Mouse (Mus musculus): ENCODE measurements around the gene Ccdc34. TPM values are rescaled to one million over a fixed set of nuclear protein-coding genes. Genes with fewer than 3 reads are reported as not detected.
"Not testable (repeated sequence)": the region's sequence is repeated elsewhere in the genome, so short reads cannot be mapped to it uniquely, and the experiment has no call there.

Ccdc34 gene
- polyA plus RNA-seq, 1 experiment from 2014 or later = 28.7 TPM

DNA sequence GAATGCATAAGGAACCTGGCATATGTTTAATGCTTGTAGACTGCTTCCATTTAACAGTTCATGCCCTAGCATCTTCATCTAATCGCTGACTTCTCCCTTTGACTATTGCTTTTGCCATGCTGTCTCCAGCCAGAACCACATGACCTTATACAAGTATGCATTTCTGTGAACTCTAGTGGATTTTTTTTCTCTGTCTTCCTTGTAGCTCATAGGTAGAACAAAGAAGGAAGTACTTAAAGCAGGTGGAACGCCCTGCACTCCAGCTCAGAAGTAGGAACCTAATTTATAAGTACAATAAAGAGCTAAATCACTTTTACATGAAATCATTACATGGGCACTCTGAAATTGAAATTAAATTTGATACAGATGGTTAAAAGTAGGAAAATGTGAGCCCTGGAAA, 65.4 kb downstream of the Ccdc34 start:
- Histone ChIP-seq H3K9ac (no peak overlapping the region), H3K4me1 (replicated peaks) (no peaks in the 10 kb centered on the region)

DNA sequence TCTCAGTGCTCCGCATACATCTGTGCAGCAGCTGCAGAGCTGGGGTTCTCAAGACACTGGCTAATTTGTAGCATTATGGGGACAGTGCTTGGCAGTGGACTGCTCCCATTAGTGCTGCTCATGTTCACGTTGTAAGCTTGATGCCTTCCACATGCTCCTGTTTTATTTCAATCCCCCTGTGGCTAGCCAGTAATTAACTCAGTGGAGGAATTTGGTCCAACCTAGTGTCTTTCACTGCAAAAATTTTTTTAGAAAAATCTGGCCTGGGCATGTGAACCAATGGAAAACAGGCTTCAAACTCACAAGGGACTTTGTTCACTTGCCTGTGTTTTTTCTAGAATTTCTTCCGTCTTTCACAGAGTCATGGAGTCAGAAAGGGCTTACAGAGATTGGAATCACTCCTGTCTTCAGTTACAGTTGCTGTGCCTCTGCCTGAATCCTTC, 68.1 kb downstream of the Ccdc34 start:
- no peak overlapping the region for H3K4me2 ChIP-seq
- H3K27ac ChIP-seq (ENCODE audit: poor library complexity, severe bottlenecking) = no peak overlapping the region
- no peaks in the 10 kb centered on the region for H3K4me1 ChIP-seq (replicated peaks)
- no peaks in the 10 kb centered on the region for H3K27me3 ChIP-seq (replicated peaks)
- ATAC-seq (ENCODE audit: insufficient number of reproducible peaks, low FRiP score) = no peak
- no peaks in the 10 kb centered on the region for H3K36me3 ChIP-seq
- 57% methylated on average over 3 of the region's 3 CpGs for WGBS
- no peak overlapping the region for H3K4me3 ChIP-seq
- no peaks in the 10 kb centered on the region for H3K9me3 ChIP-seq (replicated peaks)
- H3K9ac ChIP-seq = no peak overlapping the region

More for the DNA sequence above, 65.4 kb downstream of the Ccdc34 start:
- Histone ChIP-seq H3K4me2 (no peak overlapping the region), H3K27me3 (replicated peaks) (no peaks in the 10 kb centered on the region), H3K4me3 (no peak overlapping the region), H3K36me3 (no peaks in the 10 kb centered on the region), H3K27ac (ENCODE audit: poor library complexity, severe bottlenecking) (no peak overlapping the region), H3K9me3 (replicated peaks) (no peaks in the 10 kb centered on the region)
- 87% methylated on average over 2 of the region's 2 CpGs for WGBS
- no peak for ATAC-seq (ENCODE audit: insufficient number of reproducible peaks, low FRiP score)

DNA sequence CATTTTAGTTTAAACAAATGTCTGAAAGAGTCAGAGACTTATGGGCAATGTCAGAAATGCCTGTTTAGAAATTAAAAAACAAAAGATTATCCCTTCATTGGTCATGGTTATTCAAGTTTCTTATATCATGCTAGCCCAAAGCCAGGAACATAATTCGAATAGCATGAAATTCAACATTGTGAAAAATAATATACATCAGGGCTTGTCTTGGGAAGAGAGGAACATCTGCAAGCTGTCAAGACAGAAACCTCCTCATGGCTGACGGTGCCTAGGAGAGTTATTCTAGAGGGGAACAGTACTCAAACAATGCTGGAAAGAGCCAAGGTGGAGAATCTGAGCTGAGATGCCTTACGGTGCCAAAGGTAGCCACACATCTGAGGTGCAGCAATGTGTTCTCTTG, 96.5 kb downstream of the Ccdc34 start:
- H3K9ac ChIP-seq = no peak overlapping the region
- H3K4me2 ChIP-seq = no peak overlapping the region
- no peak overlapping the region for H3K27ac ChIP-seq (ENCODE audit: poor library complexity, severe bottlenecking)
- H3K9me3 ChIP-seq (replicated peaks) = no peaks in the 10 kb centered on the region
- no peaks in the 10 kb centered on the region for H3K4me1 ChIP-seq (replicated peaks)
- ATAC-seq (ENCODE audit: insufficient number of reproducible peaks, low FRiP score) = no peak
- 82% methylated on average over 3 of the region's 3 CpGs for WGBS
- no peak overlapping the region for H3K4me3 ChIP-seq
- no peaks in the 10 kb centered on the region for H3K27me3 ChIP-seq (replicated peaks)
- H3K36me3 ChIP-seq = no peaks in the 10 kb centered on the region

DNA sequence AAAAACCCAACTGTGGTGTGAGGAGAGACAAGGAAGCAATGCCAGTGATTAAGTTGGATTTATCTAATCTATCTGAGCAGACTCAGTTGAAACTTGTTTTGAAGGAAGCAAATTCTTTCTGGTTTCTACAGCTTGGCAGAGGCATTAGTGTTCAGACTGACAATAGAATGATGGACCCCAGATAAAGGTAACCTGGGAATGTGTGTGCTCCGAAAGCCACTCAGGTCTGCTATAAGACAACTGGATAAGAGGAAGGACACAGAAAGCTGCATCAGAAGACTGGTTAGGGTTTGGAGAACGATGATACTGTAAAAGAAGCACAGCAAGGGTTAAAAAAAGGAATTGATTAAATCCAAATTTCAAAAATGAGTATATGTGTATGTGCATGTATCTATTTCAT, 111.8 kb downstream of the Ccdc34 start:
- Histone ChIP-seq H3K4me1 (replicated peaks) (no peaks in the 10 kb centered on the region), H3K4me2 (no peak overlapping the region), H3K36me3 (no peaks in the 10 kb centered on the region), H3K27ac (ENCODE audit: poor library complexity, severe bottlenecking) (no peak overlapping the region), H3K4me3 (no peak overlapping the region), H3K9me3 (replicated peaks) (no peaks in the 10 kb centered on the region), H3K27me3 (replicated peaks) (no peaks in the 10 kb centered on the region), H3K9ac (no peak overlapping the region)
- no peak for ATAC-seq (ENCODE audit: insufficient number of reproducible peaks, low FRiP score)
- 62% methylated on average over 2 of the region's 2 CpGs for WGBS

DNA sequence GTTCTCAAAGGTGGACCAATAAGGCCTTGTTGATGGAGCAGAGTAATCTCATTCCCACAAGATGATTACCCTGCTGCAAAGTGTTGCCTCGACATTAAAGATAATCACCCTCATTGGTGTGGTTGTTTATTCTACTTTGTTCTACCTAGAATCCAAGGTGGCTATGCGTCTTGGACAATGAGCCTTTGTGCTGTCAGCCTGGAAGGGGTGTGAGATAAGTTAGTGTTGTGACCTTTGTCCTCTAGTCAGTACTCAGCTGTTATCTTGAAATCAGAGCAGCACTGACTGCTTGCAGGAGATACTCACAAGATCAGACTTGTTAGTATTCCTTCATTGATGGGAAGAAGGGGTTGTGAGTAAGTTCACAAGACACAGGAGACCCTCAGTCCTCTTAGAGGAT, 114.0 kb downstream of the Ccdc34 start:
- H3K27ac ChIP-seq (ENCODE audit: poor library complexity, severe bottlenecking) = no peak overlapping the region
- H3K4me3 ChIP-seq = no peak overlapping the region
- WGBS = 29% methylated on average over 2 of the region's 2 CpGs
- no peaks in the 10 kb centered on the region for H3K27me3 ChIP-seq (replicated peaks)
- H3K4me1 ChIP-seq (replicated peaks) = no peaks in the 10 kb centered on the region
- no peak overlapping the region for H3K9ac ChIP-seq
- no peak for ATAC-seq (ENCODE audit: insufficient number of reproducible peaks, low FRiP score)
- H3K36me3 ChIP-seq = no peaks in the 10 kb centered on the region
- no peaks in the 10 kb centered on the region for H3K9me3 ChIP-seq (replicated peaks)
- no peak overlapping the region for H3K4me2 ChIP-seq

DNA sequence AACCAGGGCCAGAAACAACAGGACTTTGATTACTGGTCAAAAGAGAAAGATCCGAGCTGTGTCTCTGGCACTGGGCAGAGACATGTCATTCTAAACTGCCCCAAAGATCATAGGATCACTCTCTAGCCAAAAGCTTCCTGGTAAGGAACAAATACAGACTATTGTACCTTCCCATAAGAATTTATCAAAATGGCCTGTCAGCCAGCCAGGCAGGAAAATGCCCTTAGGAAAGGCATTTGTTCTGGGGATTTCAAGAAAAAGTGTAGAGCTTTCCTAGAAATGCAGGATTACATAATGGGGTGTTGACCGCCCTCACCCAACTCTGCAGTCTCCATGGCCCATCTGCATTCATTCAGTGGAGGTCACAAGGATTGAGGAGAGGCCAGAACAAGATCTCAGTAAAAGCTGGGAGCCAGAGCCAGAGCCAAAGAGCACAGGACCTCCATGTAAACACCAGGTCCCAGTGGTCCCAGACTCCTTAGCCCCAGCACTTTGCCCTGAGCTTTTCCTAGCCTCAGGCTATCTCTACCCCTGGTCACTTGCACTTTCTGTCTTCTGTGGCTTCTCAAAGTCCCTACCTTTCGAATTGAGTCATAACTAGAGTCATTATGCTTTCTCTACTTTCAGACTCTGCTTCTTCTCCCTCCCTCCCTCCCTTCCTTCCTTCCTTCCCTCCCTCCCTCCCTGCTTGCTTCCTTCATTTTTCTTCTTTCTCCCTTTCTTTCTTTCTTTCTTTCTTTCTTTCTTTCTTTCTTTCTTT, 115.9 kb downstream of the Ccdc34 start:
- no peak overlapping the region for H3K27ac ChIP-seq (ENCODE audit: poor library complexity, severe bottlenecking)
- H3K27me3 ChIP-seq (replicated peaks) = no peaks in the 10 kb centered on the region
- no peaks in the 10 kb centered on the region for H3K4me1 ChIP-seq (replicated peaks)
- H3K4me3 ChIP-seq = no peak overlapping the region
- H3K9ac ChIP-seq = no peak overlapping the region
- H3K9me3 ChIP-seq (replicated peaks) = no peaks in the 10 kb centered on the region
- WGBS = 77% methylated on average over 3 of the region's 3 CpGs
- H3K36me3 ChIP-seq = no peaks in the 10 kb centered on the region
- no peak overlapping the region for H3K4me2 ChIP-seq
- ATAC-seq (ENCODE audit: insufficient number of reproducible peaks, low FRiP score) = no peak

DNA sequence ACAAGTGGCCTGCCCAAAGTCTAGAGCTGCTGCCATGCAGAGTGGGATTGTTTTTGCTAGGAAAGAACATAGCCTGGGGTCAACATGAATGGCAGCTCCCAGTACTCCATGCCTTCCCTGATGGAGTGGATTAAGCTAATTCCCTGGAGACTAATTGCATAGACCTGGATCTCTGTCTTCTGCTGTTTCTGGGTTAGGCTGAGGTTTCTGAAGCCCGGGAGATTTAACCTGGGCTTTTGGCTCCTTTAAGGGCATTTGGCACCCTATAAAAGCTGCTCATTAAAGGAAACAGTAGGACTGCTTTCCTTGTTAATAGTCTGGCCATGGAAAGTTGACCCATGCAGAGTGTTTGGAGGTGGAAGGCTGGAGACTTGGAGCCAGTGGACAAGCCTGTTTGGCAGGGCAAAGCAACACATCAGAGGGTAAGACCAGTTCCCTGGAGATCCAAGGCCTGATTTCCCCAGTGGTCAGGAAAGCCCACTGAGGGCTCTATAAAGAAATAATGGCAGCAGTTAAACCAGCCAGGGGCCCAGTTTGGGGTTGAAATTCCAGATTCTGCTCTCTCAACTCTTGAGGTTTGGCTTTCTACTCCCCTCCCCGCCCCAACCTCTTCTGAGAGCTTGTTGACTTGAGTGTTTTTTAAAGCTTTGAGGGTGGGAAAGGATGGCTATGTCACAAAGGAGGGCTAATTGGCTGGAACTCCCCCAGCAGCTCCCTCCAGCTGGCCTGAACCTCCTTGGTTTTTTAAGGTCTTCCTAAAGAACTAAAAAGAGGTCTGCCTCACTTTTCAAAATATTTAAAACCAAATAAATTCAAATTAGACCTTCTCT, 117.4 kb downstream of the Ccdc34 start:
- no peak overlapping the region for H3K4me2 ChIP-seq

DNA sequence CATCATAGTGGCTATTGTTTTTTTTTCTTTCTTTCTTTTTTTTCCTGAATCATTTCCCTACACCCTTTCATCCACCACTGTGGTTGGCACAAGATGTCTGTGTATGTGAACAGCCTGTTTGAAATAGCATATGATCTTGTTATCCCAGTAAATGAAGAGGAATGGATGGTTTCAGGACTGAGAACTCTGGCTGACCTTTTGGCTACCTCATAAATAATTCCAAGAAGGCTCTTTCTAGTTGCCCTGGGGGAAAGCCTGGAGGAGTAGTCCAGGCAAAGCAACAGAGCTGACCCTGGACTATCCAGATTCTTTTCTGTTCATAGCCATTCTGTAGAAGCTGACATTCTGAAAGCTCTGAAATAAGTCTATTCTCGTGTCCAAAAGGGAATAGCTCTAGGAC, 119.7 kb downstream of the Ccdc34 start:
- no peak for ATAC-seq (ENCODE audit: insufficient number of reproducible peaks, low FRiP score)
- no peak overlapping the region for H3K27ac ChIP-seq (ENCODE audit: poor library complexity, severe bottlenecking)
- WGBS = 67% methylated on average over 1 of the region's 1 CpGs

More for the DNA sequence above, 117.4 kb downstream of the Ccdc34 start:
- no peaks in the 10 kb centered on the region for H3K4me1 ChIP-seq (replicated peaks)
- no peak overlapping the region for H3K4me3 ChIP-seq
- 67% methylated on average over 2 of the region's 2 CpGs for WGBS
- H3K9ac ChIP-seq = no peak overlapping the region
- H3K27me3 ChIP-seq (replicated peaks) = no peaks in the 10 kb centered on the region
- H3K9me3 ChIP-seq (replicated peaks) = no peaks in the 10 kb centered on the region
- H3K36me3 ChIP-seq = no peaks in the 10 kb centered on the region
- H3K27ac ChIP-seq (ENCODE audit: poor library complexity, severe bottlenecking) = no peak overlapping the region
- no peak for ATAC-seq (ENCODE audit: insufficient number of reproducible peaks, low FRiP score)

DNA sequence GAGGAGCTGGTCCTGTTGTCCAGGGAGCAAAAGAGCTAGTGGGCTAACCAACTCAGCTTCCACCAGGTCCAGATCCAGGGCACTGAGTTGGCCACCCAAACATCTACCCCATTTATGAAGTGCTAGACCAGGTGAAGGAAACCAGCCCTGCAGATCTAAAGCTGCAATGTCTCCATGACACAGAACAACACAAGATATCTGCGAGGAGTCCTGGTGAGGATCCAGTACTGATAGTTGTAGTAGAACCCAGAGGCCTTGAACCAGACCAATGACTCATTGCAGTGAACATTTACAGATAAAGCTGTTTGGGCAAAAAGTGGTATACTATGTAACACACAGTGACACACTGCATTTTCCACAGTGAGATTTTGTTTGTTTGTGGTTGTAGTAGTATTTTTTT, 120.5 kb downstream of the Ccdc34 start:
- H3K36me3 ChIP-seq = no peaks in the 10 kb centered on the region
- H3K9me3 ChIP-seq (replicated peaks) = no peaks in the 10 kb centered on the region
- no peak overlapping the region for H3K4me2 ChIP-seq
- H3K27ac ChIP-seq (ENCODE audit: poor library complexity, severe bottlenecking) = no peak overlapping the region
- no peaks in the 10 kb centered on the region for H3K27me3 ChIP-seq (replicated peaks)
- H3K4me3 ChIP-seq = no peak overlapping the region
- H3K4me1 ChIP-seq (replicated peaks) = no peaks in the 10 kb centered on the region
- H3K9ac ChIP-seq = no peak overlapping the region
- no peak for ATAC-seq (ENCODE audit: insufficient number of reproducible peaks, low FRiP score)
- 80% methylated on average over 1 of the region's 1 CpGs for WGBS

More for the DNA sequence above, 119.7 kb downstream of the Ccdc34 start:
- Histone ChIP-seq H3K4me2 (no peak overlapping the region), H3K4me3 (no peak overlapping the region), H3K36me3 (no peaks in the 10 kb centered on the region), H3K4me1 (replicated peaks) (no peaks in the 10 kb centered on the region), H3K9ac (no peak overlapping the region), H3K9me3 (replicated peaks) (no peaks in the 10 kb centered on the region), H3K27me3 (replicated peaks) (no peaks in the 10 kb centered on the region)

DNA sequence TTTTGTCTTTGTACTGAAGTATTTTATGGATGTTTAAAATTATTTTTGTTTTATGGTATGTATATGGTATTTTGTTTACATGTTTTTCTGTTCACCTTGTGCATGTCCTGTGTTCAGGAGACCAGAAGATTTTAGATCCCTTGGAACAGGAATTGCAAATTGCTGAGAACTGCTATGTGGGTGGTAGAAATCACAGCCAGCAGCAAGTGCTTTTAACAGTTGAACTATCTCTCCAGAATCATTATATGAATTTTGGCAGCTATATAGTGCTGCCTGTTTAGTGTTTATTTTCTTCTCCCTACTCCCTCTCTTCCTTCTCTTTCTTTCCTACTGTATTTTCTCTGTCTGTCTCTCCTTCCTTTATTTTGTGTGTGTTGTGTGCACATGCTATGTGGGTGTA, 130.4 kb downstream of the Ccdc34 start:
- not testable (repeated sequence) for H3K4me2 ChIP-seq; H3K27ac ChIP-seq (ENCODE audit: poor library complexity, severe bottlenecking); H3K9me3 ChIP-seq (replicated peaks); H3K4me3 ChIP-seq; H3K27me3 ChIP-seq (replicated peaks); H3K4me1 ChIP-seq (replicated peaks); H3K9ac ChIP-seq; ATAC-seq (ENCODE audit: insufficient number of reproducible peaks, low FRiP score); H3K36me3 ChIP-seq

DNA sequence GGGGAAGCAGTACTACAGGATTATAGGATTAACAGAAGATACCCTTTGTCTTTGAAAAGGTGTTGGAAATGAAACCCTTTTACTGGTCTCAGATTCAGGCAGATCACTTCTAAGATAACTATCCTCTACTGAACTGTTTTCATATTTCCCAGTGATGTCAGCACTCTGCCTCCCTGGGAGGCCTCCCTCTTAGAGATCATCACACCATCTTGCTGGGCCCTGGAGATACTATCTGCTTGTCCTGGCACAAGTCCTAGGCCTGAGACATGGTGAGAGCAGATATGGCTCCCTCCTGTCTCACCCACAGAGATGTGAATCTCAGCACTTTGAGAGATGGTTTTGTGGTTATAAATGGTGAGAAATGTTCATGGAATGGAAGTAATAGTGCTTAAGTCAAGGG, 131.6 kb downstream of the Ccdc34 start:
- H3K27ac ChIP-seq (ENCODE audit: poor library complexity, severe bottlenecking) = no peak overlapping the region
- ATAC-seq (ENCODE audit: insufficient number of reproducible peaks, low FRiP score) = no peak
- no peaks in the 10 kb centered on the region for H3K36me3 ChIP-seq

More for the DNA sequence above, 131.6 kb downstream of the Ccdc34 start:
- Histone ChIP-seq H3K27me3 (replicated peaks) (no peaks in the 10 kb centered on the region), H3K4me2 (no peak overlapping the region), H3K4me1 (replicated peaks) (no peaks in the 10 kb centered on the region), H3K9me3 (replicated peaks) (no peaks in the 10 kb centered on the region), H3K4me3 (no peak overlapping the region), H3K9ac (no peak overlapping the region)

All from heart, embryonic 12.5 days (tissue).